20 mouse cellular contexts compared by ENCODE assay signal in the genomic region with DNA sequence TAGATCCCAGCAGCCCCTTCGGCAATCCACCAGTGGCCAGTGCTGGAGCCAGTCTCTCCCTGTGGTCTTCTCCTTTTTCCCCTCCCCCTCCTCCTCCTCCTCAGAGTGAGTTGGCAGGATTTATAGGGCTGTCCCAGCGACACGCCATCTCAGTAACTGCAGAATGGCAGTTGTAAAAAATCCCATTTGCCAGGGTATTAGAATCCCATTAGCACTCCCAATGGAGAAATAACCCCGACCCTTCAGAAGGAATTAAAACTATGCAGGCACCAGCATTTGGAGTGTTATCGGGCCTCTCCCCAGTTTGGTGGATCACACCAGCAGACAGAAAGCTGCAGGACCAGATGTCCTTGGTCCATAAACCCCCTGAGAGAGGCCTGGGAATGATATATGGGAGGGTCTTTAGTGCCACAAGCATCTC.
DNase-seq lines count a peak whose midpoint lies in the region; ATAC-seq lines count a peak whose summit lies in the region.
"Had no signal": no experiment of that assay in that cellular context is flagged by ENCODE, and none has a peak within 500 bp of the region (broad histone marks: within the 10 kb centered on the region; RNA-seq: fewer than 3 reads in every experiment).

No protein-coding gene starts in this region.

- H3K4me2 ChIP-seq in kidney, embryonic 16.5 days (replicated peaks; ENCODE audit: low read depth, low read length), result no peak overlapping the region
- H3K4me2 ChIP-seq in limb, embryonic 13.5 days (replicated peaks), result no peak overlapping the region
- H3K4me2 ChIP-seq: embryonic facial prominence, embryonic 12.5 days; heart, embryonic 15.5 days; liver, embryonic 12.5 days; lung, embryonic 14.5 days; midbrain, embryonic 12.5 days had no signal

- 0 out of 2 replicates have a peak, but pooled peaks cover 2% of the 10 kb centered on the region for H3K4me1 ChIP-seq in kidney, embryonic 16.5 days (ENCODE audit: insufficient read depth, low read length)
- peaks cover 21% of the 10 kb centered on the region for H3K4me1 ChIP-seq in limb, embryonic 13.5 days
- peaks cover 3% of the 10 kb centered on the region; the same call in 1 of the 2 replicates for H3K4me1 ChIP-seq in embryonic facial prominence, embryonic 10.5 days
- H3K4me1 ChIP-seq: embryonic facial prominence, embryonic 12.5 days; heart, embryonic 15.5 days; liver, embryonic 12.5 days had no signal

- peak; percentile 75 for ATAC-seq in kidney, embryonic 16.5 days (ENCODE audit: low FRiP score, low TSS enrichment)
- peak; percentile 73; the same call in 1 of the 2 replicates for ATAC-seq in limb, embryonic 13.5 days (ENCODE audit: low FRiP score, low read depth)
- no peak for ATAC-seq in granulocyte monocyte progenitor cell, adult 5-6 weeks (replicated peaks; ENCODE audit: poor library complexity, severe bottlenecking)
- ATAC-seq: intestine, embryonic 16.5 days; liver, embryonic 12.5 days had no signal

- H3K9ac ChIP-seq in kidney, embryonic 16.5 days (replicated peaks; ENCODE audit: low read length), result no peak overlapping the region
- no peak overlapping the region for H3K9ac ChIP-seq in limb, embryonic 13.5 days
- H3K9ac ChIP-seq: embryonic facial prominence, embryonic 12.5 days; heart, embryonic 15.5 days; liver, embryonic 12.5 days; lung, embryonic 14.5 days; midbrain, embryonic 12.5 days had no signal

- no peaks in the 10 kb centered on the region for H3K36me3 ChIP-seq in kidney, embryonic 16.5 days (ENCODE audit: insufficient read depth, low read length)
- no peaks in the 10 kb centered on the region for H3K36me3 ChIP-seq in limb, embryonic 13.5 days
- H3K36me3 ChIP-seq in embryonic facial prominence, embryonic 10.5 days (replicated peaks), result no peaks in the 10 kb centered on the region
- H3K36me3 ChIP-seq: embryonic facial prominence, embryonic 12.5 days; heart, embryonic 15.5 days; hindbrain, embryonic 10.5 days; liver, embryonic 12.5 days; midbrain, embryonic 12.5 days had no signal

- no peaks in the 10 kb centered on the region for H3K27me3 ChIP-seq in kidney, embryonic 16.5 days (ENCODE audit: insufficient read depth, low read length)
- H3K27me3 ChIP-seq in limb, embryonic 13.5 days, result peaks cover 28% of the 10 kb centered on the region
- no peaks in the 10 kb centered on the region for H3K27me3 ChIP-seq in embryonic facial prominence, embryonic 10.5 days (replicated peaks; ENCODE audit: low read depth, poor library complexity, severe bottlenecking)
- H3K27me3 ChIP-seq: embryonic facial prominence, embryonic 12.5 days; heart, embryonic 15.5 days; liver, embryonic 12.5 days had no signal

- 14% methylated on average over 5 of the region's 5 CpGs for WGBS in kidney, embryonic 16.5 days
- WGBS in limb, embryonic 13.5 days, result 3% methylated on average over 5 of the region's 5 CpGs
- 61% methylated on average over 5 of the region's 5 CpGs for WGBS in embryonic facial prominence, embryonic 10.5 days

- no peak overlapping the region for H3K27ac ChIP-seq in kidney, embryonic 16.5 days (ENCODE audit: low read length)
- H3K27ac ChIP-seq in limb, embryonic 13.5 days, result no peak overlapping the region
- H3K27ac ChIP-seq in embryonic facial prominence, embryonic 10.5 days (replicated peaks), result no peak overlapping the region
- H3K27ac ChIP-seq: embryonic facial prominence, embryonic 12.5 days; heart, adult 2 months; heart, embryonic 15.5 days; hindbrain, embryonic 10.5 days; liver, embryonic 12.5 days; midbrain, embryonic 12.5 days had no signal

- no peak for DNase-seq in kidney, postnatal 25 days
- DNase-seq in forelimb bud, embryonic 11.5 days (ENCODE audit: low read depth, low spot score), result peak; percentile 62
- peak; percentile 2 for DNase-seq in yolk sac, embryonic 10.5 days (ENCODE audit: low spot score)
- DNase-seq in embryonic facial prominence, embryonic 10.5 days (ENCODE audit: low spot score), result no peak
- DNase-seq: cerebellum, adult 9-10 months; heart, adult 2 months; kidney, postnatal 36 days; lung, embryonic 14.5 days; lung, postnatal 4 days; right cerebral cortex, postnatal 4 days; thymus, postnatal 4 days had no signal

- H3K4me3 ChIP-seq in kidney, embryonic 16.5 days (ENCODE audit: low read length), result no peak overlapping the region
- no peak overlapping the region for H3K4me3 ChIP-seq in limb, embryonic 13.5 days
- H3K4me3 ChIP-seq in embryonic facial prominence, embryonic 10.5 days, result no peak overlapping the region
- H3K4me3 ChIP-seq: embryonic facial prominence, embryonic 12.5 days; heart, adult 2 months; heart, embryonic 15.5 days; hindbrain, embryonic 10.5 days; liver, embryonic 12.5 days; midbrain, embryonic 12.5 days had no signal

- no peaks in the 10 kb centered on the region for H3K9me3 ChIP-seq in kidney, embryonic 16.5 days (ENCODE audit: low read length)
- H3K9me3 ChIP-seq in limb, embryonic 13.5 days, result no peaks in the 10 kb centered on the region
- no peaks in the 10 kb centered on the region for H3K9me3 ChIP-seq in embryonic facial prominence, embryonic 10.5 days
- H3K9me3 ChIP-seq: embryonic facial prominence, embryonic 12.5 days; heart, embryonic 15.5 days; hindbrain, embryonic 10.5 days; liver, embryonic 12.5 days; midbrain, embryonic 12.5 days had no signal

Comparison
In these comparisons a context has a peak if more than half of its experiments do, and no peak if none do; other contexts are left out.
1. DNase-seq: peak in forelimb bud, embryonic 11.5 days (single experiment) and yolk sac, embryonic 10.5 days (single experiment); none in kidney, postnatal 25 days (0 of 2) and embryonic facial prominence, embryonic 10.5 days (single experiment).